Mouse (Mus musculus) myocyte (in vitro differentiated cells): ENCODE measurements around the gene Coro2a.

Source experiments
- E2F4 ChIP-seq: IDR thresholded peaks from one replicate; pipeline ENCODE4 v1.6.1; 2011; ENCODE audit warnings: mild to moderate bottlenecking, control low read depth, moderate library complexity; ENCODE audit not compliant: insufficient read depth
- POLR2A ChIP-seq: IDR thresholded peaks from one replicate; pipeline ENCODE4 v1.6.1; 2011; ENCODE audit warnings: low read depth, mild to moderate bottlenecking, control low read depth, moderate library complexity; ENCODE audit not compliant: insufficient read length
- POLR2AphosphoS2 ChIP-seq: IDR thresholded peaks from one replicate; pipeline ENCODE4 v1.6.1; 2011; ENCODE audit warnings: low read depth, control low read depth; ENCODE audit not compliant: insufficient read length
- TCF3 ChIP-seq: IDR thresholded peaks from one replicate; pipeline ENCODE4 v1.6.1; 2011; ENCODE audit warnings: low read depth, control low read depth; ENCODE audit not compliant: insufficient read length

GRCm38 (mm10) chr4:46632465-46632864, 30.5 kb upstream of the Coro2a start:
- TF ChIP-seq POLR2A: no peak
- no peak for TF ChIP-seq E2F4
- no peak for TF ChIP-seq POLR2AphosphoS2
- no peak for TF ChIP-seq TCF3
